Mouse (Mus musculus): ENCODE results near the gene Sel1l3.
A peak's percentile ranks its signal among the peaks of the same experiment; 100 is the strongest.

Sel1l3 gene

DNA sequence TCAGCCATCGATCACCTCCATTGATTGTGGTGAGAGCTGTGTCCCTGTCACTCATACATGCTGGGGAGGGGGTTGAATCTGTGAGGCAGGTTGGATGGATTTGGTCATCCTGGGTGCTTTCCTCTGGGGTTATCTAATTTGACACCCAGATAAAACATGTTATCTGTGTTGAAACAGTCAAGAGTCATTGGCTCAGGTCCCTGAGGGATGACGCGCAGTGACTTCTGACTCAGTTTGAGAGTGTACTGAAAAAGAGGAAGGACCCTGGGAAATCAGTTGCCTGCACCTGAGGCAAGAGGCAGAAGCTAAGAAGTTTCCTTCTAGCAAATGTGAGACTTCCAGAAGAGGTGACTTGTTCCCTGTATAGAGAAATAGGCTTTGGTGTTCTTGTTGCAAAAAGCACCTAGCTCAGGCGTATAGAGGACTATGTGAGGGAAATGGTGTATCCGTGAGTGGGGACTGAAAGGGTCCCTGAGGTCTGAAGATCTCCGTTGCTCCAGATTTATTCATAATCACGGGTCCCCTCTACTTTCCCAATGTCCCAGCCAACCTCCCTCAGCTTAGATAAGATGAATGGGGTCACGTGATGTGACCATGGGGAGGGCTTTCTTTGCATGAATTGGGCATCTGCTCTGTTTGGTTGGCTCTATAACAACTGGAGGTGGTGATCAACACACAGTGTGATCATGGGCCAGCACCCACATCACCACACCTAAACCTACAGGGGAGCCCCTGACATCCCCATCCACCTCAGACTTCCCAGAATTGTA lies 73.4 kb downstream of the Sel1l3 start:
- no peak for DNase-seq

DNA sequence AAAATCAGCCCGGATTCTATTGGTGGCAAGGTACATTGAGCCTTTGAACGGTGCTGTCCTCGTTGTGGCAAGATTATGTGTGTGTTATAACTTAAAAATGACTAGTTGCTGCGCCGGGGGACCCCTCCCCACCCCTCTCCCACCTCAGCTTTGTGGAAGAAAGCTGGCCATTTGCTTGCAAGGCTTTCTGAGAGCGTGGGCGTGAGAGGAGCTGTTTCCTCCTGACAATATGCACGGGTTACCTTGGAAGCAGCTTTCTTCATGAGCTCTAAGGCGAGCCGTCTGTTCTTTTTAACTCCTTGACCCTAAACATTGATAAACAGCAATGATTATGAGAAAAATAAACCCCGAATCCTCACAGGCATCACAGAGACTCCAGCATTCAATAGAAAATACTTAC lies 74.2 kb downstream of the Sel1l3 start:
- no peak for DNase-seq

DNA sequence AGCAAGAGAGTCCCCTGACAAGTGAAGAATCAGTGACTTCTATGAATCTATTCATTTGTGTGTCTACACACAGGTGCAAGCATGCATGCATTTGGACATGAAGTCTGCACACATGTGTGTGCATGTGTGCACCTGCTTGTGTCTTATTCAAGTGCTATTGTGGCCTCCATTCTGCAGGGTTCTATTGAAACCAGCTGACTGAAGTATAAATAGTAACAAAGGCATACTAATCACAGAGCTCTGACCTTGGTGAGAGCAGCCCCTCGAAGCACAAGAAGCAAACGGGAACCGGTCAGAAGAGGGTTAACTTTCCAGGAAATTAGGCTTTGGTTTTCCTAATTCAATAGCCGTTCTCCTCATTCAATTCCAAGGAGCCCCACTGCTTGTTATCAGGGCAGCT lies 74.6 kb downstream of the Sel1l3 start:
- DNase-seq, result no peak

DNA sequence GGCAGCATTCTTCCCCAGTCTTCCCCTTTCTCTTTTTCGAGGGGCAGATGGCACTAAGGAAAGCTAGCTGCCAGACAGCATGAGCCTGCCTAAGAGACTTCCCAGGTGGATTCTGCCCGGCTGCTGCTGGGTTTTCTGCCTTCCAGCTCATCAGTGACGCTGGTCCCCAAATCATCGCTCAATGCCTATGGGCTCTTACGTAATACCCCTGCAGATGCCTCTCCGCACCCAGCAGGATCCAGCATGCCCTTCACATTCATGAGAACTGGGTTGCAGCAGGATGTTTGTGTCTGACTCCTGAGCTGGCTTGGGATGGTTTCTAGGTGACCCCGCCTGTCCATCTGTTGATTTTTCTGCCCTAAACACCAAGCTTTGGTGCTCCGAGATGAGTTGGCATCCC lies 75.7 kb downstream of the Sel1l3 start:
- no peak for DNase-seq

DNA sequence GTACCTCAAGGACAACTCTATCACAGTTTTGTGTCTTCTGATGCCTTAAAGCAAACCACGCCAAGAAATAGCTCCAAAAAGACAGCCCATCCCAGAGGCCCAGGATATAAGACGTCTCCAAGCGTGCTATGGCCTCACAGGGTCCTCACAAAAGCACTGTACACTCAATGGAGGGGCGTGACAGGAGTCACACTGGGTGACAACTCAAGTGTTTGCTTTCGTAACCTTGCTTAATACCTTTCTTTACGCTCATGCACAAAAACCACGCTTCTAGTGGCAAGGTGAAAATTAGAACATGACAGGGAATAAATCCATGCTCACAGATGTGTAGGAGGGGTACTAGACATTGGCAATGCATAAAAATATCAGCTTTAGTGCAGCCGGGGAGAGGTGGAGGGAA lies 77.7 kb downstream of the Sel1l3 start:
- no peak for DNase-seq

DNA sequence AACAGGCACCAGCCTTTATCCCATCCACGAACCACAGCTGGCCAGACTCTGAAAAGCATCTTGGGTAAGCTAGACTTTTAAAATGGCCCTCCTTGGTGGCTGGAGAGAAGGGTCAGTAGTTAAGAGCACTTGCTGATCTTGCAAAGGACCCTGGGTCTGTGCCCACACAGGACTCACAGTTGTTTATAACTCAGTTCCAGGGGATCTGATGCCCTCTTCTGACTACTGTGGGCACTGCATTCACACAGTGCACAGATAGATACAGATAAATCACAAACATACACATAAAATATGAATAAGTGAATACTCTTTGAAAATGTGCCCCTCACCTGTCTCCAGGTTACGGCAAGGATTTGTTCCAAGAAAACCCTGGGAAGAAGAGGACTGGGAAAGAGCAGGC lies 79.7 kb downstream of the Sel1l3 start:
- peak; percentile 28 for DNase-seq

DNA sequence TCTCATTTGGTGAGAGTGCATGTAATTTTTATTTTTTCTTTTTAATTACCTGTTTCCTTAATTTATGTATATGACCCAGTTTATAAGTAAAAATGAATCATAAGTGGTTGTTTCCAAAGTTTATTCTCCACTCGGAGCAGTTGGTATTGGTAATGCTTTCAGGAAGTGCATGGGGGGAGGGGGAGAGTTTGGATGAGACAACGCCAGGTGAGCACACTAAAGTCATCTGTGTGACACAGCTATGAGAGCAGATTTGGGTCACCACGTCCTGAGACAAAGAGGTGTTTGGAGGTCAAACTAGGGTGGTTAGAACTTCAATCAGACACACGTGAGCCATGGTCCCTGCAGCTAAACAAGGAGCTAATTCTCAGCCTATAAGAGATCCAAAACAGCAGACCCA lies 89.0 kb downstream of the Sel1l3 start:
- no peak for DNase-seq

DNA sequence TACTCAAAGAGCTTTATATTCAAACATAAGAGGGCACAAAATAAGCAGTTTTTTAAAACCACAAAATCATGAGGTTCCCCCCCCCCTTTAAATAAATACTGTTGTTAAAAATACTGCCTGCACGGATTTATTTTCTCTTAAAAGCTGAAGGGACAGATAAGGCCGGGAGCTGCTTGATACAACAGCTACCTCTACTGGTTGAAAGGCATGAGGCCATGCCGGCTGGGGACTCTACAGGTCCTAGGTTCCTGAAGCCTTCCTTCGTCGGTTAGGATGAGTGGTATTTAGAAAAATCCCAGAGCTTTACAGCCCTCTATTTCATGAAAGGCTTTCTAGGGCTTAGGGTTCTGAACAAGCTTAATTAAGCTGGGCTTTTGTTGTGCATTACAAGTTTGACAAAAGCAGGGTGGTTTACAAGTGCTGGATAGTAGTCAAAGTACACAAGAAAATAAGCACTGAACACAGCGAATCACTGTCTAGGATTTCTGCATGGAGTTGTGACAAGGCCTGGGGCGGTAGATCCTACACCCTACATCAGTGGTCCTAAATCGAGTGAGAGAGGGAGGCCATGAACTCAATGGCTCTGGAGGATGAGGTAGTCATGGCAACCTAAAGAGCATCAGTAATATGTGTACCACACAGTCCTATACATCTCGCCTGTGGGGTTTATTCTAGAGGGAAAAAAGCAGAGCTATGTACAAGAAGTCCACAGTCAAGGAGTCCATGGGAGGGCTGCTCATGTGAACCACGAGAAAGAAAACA lies 90.0 kb downstream of the Sel1l3 start:
- peak; percentile 51 for DNase-seq

DNA sequence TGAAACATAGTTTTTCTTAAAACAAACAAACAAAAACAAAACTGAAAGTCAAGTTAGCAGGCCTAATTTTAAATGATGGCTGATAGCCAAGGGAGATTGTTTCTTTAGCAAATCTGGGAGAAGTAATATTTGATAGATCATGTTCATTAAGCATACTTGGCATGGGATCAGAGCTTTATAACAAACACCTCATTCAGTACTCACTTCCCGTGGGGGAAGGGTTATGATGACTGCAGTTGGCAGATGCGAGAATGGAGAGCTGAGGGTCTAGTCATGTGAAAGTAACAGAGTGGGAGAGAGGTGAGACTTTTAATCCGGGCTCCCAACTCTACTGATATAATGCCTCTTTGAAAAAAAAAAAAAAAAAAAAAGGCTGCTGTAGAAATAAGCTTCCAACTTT lies 94.0 kb downstream of the Sel1l3 start:
- DNase-seq, result no peak

DNA sequence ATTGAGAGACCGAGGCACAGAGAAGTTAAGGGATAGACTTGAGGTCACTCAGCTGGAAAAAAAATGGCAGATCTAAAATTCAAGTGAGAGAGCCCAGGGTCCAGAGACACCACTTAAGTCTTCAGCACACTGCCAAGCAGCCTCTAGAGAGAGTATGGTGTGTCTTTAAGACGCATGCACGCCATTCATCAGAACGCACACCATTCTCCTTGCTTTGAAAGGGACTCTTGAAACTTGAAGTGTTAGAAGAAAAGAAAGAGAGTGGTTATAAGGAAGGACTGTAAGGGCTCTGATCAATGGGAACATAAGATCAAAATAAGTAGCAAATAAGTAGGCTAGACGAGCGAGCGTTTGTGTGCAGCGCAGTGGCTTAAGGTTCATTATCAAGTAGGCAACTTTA lies 95.5 kb downstream of the Sel1l3 start:
- DNase-seq, result no peak

DNA sequence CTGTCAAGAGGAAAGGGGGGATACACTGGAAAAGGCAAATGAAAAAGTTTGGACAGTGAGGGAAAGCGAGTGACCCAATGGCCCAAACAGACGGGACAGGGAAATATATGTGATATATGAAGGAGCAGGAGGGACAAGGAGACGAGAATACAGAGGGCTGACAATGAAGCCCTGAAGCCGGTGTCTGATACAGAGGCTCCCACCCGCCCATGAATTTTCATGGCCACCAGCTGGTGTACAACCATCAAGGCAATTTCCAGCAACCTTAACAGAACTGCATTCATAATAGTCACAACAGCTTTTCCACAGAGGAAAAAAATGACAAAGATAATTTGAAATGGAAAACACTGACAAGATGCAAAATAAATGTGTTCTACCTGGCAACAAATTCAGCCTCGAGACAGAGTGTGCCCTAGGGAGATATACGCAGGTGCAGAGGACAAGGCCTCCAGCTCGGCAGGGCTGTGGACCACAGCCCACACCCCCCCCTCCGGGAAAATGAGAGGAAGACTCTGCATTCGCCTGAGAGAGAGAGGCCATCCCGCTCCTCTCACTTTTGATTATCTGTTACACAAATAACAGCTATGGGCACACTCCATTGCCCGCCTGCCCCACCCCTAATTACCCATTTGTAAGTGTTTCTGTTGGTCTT lies 99.0 kb downstream of the Sel1l3 start:
- no peak for DNase-seq

DNA sequence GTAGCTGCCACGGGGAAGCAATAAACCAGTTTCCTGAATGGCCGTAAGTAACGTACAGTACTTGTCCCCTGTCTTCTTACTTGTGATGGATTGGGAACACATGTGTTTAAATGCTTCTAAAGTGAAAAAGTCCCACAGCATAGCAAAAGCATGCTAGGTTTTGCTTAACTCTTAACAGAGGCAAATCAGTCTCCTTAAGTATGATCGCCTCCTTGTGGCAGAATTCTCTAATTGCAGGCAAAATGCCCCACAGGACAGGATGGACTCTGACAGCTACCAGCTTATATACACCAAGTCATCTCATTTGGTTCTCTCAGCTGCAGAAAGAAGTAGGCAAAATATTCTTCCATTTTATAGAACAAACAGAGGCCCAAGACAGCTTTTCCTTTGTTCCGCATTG lies 100.8 kb downstream of the Sel1l3 start:
- DNase-seq, result peak; percentile 25

DNA sequence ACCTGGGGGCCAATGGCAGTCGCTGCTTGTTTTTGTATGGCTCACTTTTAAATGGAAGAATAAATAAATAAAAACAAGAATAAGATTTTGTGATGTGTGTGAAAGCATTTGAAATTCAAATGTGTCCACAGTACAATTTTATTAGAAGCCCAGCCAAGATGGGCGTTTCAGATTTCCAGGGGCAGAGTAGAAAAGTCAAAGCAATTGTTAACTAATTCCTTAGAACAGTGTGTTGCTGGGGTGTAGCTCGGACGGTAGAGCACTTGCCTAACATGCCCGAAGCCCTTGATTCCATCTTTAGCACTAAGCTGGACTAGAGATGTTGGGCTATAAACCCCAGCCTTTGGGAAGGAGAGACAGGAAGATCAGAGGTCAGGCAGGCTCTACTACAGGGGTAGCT lies 102.7 kb downstream of the Sel1l3 start:
- DNase-seq, result peak; percentile 83

DNA sequence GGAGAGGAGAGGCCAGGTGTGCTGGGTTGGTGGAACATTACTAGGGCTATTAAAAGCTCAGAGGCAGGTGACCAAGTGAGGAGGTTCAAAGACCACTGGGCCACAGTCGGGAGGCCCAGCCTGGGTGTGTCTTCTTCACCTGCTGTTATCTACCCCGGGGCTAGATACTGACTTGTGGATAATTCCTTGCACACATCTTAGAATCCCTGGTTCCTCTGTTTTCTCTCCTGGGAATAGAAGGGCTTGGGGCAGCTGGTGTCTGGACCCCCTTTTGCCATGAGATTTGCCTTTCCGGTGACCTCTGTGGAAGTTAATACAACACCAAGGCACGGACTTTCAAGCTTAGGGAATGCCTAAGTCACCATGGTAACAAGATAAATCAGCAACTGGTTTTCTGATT lies 103.5 kb downstream of the Sel1l3 start:
- DNase-seq, result peak; percentile 85

DNA sequence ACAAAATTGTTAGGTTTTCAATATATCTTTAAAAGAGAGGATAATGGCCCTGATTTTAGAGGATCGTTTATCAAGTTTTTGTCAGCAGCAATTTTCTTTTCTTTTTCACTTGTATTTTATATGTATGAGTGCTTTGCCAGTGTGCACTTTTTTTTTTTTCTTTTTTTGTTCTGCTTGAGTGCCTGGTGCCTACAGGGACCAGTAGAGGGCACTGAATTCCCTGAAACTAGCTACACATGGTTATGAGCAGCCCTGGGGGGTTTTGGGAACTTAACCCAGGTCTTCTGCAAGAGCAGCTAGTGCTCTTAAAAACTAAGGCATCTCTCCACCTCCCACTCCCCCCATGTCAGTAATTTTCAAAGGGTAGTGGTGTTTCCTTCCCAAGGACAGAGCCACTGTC lies 105.1 kb downstream of the Sel1l3 start:
- DNase-seq, result peak; percentile 46

DNA sequence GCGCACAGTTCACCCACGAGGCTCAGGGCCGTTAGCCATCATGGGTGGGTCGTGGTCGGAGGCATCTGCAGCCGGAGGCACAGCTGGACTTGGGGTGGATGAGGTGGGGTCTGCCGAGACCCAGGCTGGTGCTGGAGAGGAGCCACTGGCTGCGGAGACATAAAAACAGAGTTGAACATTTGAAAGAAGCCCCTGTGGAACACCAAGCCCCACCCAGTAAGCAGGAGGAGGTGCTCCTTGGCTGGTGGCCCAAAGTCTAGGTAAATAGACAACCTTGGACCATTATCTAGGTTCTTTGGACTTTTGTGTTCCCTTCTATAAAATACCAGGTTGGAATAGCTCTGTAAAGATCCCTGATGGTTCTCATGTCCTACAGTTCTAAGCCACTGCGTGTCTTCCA lies 105.7 kb downstream of the Sel1l3 start:
- peak; percentile 73 for DNase-seq

DNA sequence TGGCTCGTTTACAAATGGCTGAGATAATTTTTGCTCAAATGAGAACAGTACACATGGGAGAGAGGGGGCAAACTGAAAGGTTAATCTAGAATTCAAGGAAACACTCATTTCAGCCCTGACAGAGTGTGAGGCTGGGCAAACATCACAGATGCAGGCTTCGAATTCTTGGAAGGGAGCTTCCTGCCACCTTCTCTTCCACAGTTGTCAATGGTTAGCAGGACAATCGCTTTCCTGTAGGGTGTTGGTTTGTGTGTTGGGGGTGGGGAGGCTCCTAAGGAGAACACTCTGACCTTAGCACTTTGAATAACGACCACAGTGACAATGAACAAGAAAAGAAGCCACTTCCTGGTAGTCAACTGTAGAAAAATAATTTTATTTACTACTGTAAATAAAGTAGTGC lies 107.0 kb downstream of the Sel1l3 start:
- DNase-seq, result peak; percentile 19

DNA sequence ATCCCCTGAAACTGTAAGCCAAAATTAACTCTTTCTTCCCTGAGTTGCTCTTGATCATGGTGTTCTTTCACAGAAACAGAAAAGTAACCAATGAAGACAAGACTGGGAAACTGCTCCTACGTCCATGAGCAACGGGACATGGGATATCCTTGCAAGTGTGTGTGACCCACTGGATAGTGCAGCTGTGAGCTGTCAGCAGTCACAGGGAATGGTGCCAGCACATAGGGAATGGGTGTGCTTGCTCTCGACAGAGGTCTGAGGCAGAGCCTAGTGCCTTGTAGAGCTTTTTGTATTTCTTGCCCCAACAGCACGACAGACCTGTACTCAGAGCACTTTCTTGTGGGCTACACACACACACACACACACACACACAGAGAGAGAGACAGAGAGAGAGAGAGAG lies 107.6 kb downstream of the Sel1l3 start:
- DNase-seq, result no peak

DNA sequence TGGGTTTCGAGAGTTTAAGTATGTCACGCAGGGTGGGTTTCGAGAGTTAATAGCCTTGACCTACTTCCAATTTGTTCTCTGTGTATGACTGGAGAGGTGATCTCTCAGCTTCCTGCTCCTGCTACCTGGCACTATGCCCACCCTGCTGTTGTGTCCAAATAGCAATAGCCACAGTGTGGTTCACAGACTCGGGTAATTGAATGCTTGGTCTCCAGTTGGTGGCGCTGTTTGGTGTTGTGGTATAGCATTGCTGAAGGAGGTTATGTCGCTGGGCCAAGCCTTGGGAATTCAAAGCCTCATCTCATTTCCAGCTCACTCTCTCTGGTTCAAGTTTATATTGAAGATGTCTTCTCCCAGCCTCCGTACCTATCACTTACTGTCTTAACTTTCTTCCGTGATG lies 108.0 kb downstream of the Sel1l3 start:
- peak; percentile 63 for DNase-seq

DNA sequence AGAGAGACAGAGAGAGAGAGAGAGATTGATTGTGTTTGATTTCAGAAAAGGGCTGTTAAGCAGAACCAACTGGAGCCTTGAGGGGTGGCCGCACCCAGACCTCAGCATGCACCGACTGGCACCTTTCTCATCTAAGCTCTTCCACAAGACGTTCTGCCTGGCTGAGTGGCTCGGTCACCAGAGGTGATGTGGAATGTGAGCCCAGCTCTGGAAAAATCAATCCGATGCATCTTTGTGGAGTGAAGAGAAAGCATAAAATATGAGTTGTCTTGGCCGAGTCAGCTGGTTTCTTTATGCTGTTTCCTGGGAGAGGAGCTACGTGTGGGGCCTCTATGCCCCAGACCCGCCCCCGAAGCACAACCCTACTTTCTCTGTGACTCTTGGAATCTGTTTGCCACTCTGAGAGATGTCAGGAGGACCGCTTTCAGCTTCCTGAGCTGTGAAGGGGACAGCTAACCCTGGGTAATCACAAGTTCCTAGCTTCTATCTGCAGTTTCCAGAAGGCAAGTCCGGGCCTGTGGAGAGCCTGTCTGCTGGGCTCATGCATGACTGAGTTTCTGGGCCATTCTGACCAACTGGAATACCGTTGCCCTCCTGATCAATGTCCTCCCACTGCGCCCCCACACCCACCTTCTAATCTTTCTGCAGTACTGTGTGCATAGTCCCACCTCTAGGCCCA lies 109.4 kb downstream of the Sel1l3 start:
- peak; percentile 82 for DNase-seq

DNA sequence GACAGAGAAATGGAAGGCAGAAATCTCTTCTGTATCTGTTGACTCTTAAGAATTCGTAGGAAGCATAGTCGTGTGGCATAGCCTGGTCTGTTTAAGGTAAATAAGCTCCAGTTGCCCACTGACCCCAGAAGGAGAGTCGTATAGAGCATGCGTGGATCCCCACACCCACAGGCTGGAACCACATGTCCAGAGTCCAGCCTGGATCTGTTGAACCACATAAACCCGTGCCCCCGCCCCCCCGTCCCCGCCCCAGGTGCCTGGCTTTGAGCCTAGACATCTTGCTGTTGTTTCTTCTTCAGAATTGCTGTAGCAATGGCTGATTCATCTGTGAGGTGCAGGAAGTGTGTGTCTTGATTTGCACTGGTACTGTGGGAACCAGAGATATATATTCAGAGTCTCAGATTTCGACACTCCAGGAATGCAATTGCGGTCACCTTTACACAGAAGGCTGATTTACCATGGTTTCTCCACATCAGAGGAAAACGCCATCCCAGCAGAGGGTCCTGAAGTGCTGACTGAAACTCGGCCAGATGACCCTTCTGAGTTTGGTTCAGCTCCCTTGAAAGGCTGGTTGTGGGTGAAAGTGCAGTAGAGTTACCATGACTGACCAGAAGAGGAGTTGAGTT lies 111.8 kb downstream of the Sel1l3 start:
- peak; percentile 82 for DNase-seq

DNA sequence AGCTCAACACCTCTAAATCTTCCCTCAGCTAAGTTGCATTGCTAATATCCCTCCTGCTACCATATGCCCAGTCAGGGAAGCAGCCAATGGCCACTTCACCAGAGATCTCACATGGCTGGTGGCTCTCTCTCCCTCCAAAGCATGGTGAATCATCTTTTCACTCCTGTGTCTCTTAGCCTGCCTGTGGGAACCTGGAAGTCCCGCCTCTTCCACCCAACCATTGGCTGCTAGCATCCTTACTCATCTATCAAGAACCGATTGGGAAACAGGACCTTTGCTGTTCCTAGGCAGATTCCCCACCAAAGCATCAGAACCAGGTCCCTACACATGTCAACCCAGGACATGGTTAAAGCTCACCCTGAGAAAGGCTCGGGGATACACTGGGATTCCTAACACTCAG lies 122.4 kb downstream of the Sel1l3 start:
- no peak for DNase-seq

DNA sequence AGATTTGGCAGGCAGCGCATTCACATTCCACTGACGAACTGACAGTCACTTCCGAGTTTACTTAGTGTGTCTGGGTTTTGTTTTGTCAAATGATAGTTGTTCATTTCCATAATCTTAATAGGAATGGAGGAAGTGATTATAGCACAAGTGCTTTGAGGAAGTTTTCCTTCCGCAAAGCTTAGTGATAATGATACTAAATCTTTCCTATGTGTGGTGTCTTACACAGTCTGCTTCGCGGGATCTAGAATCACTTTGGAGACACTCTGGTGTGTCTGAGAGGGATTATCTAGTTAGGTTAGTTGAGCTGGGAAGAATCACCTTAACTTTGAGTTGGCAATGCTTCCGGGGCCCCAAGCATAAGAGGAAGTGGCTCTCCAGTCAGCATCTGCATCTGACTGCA lies 126.3 kb downstream of the Sel1l3 start:
- DNase-seq, result no peak

Data from kidney, adult 9 months (tissue).